Mouse (Mus musculus) lung, adult 2 months (tissue): Measurements from ENCODE around the gene Csnk1e.

Experiments used
- CTCF ChIP-seq: fragments of 200-500 bp; IDR thresholded peaks from 2 replicates; pipeline ENCODE4 v1.5.1; 2011; ENCODE audit warnings: mild to moderate bottlenecking, low read length, control low read depth; ENCODE audit not compliant: insufficient read depth
- POLR2A ChIP-seq: fragments of 200-500 bp; IDR thresholded peaks from 2 replicates; pipeline ENCODE4 v1.6.1; 2011; ENCODE audit warnings: low read depth, mild to moderate bottlenecking, control low read depth, low read length, borderline replicate concordance; ENCODE audit errors: extremely low read depth

- TF ChIP-seq CTCF (no peak), POLR2A (no peak)
Observed at GRCm38 (mm10) chr15:79429994-79430393, 25.4 kb downstream of the Csnk1e start.
